Mouse (Mus musculus): ENCODE measurements around the gene Rabgap1l. TPM values are rescaled to one million over a fixed set of nuclear protein-coding genes. Genes with fewer than 3 reads are reported as not detected.

The Rabgap1l gene
- total and polyA plus RNA-seq, 2 experiments: 6.4 to 78.7 TPM

DNA sequence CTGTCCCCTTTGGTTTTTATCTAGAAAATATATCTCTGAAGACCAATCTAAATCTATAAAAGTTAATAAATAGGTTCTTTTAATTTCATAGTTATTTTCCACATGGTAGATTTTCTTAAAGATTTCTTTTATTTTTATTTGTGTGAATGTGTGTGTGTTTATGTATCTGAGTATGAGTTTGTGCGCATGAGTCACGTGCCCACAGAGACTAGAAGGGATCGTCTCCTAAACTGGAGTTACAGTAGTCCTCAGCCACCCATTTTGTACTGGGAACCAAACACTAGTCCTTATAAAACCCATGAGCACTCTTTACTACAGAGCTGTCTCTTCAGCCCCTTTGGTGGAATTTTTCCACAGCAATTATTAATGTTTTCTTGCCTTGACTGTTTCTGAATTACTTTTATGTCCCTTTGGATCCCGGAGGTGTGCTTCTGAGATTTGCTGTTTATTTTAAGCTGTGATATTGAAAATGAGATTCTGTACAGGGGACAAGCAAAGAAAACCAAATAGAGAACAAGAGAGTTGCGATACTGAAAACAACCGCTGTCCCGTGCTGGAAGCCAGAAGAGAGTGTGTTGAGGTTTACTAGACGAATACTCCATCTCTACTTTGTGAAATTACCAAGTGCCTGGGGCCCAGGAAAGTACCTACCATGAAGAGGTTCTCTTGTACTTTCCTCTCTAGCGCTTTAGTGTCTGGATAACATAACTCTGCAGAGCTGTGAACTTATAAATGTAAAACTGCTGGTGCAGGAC is 39.4 kb upstream of the Rabgap1l start:
- 86% methylated on average over 9 of the region's 9 CpGs for WGBS

DNA sequence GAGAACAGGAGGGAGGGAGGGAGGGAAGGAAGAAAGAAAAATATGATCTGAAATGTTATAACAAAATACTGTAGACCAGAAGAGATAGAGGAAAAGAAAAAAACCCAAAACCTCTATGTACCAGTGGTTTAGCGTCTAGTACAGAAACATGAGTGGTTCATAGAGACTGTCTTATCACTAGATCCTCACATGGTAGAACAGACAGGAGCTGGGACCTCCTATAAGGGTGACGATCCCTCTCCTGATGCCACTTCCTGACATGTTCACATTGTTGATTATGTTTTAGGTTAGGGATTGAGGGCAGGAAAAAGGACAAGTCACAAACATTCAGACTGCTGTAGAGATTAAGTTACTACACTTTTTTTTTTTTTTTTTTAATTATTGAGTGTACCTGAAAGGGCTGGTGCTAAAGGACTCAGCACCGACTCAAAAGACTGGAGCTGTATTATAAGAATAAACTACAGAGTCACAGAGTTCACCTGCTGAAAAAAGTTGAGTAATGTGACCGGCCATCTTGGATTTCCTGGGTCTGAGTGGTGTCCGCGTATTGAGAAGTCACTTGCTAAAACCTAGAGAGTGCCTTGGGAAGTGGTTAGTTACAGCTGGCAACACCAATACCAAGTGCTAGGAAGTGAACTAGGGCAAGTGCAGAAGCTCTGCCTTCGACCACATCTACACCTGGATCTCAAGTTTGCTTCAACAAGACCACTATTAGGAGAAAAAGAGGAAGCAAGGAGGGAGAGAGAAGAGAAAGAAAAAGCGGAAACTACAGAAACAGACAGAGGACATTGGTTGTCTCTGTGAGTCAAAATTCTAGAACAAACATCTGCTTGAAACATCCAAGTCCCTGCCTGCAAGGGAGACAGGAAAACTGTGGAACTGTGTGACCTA is 37.8 kb upstream of the Rabgap1l start:
- 87% methylated on average over 8 of the region's 8 CpGs for WGBS
- TF ChIP-seq POLR2A (IDR thresholded peaks at IDR 0.05; ENCODE audit: extremely low read depth, insufficient read depth, low read length): no peak
- Histone ChIP-seq H3K4me3 (ENCODE audit: insufficient read depth, low read depth, low read length) (no peak overlapping the region), H3K27ac (replicated peaks; ENCODE audit: insufficient read depth, low read depth, low read length) (no peak overlapping the region), H3K4me1 (ENCODE audit: control insufficient read depth, insufficient read depth, low read length) (no peaks in the 10 kb centered on the region), H3K36me3 (ENCODE audit: control insufficient read depth, insufficient read depth, low read length) (no peaks in the 10 kb centered on the region), H3K27me3 (ENCODE audit: control insufficient read depth, insufficient read depth, low read length) (no peaks in the 10 kb centered on the region), H3K79me2 (ENCODE audit: control insufficient read depth, insufficient read depth, low read length) (no peaks in the 10 kb centered on the region), H3K9ac (ENCODE audit: low read depth, low read length) (no peak overlapping the region)
- DNase-seq (ENCODE audit: extremely low read depth, low read depth, low spot score): no peak

More for the DNA sequence above, 39.4 kb upstream of the Rabgap1l start:
- TF ChIP-seq POLR2A (IDR thresholded peaks at IDR 0.05; ENCODE audit: extremely low read depth, insufficient read depth, low read length) (no peak), CTCF (IDR thresholded peaks at IDR 0.05; ENCODE audit: low read depth, low read length) (no peak)
- no peak for DNase-seq (ENCODE audit: extremely low read depth, low read depth, low spot score)
- H3K27me3 ChIP-seq (ENCODE audit: control insufficient read depth, insufficient read depth, low read length): no peaks in the 10 kb centered on the region
- H3K27ac ChIP-seq (replicated peaks; ENCODE audit: insufficient read depth, low read depth, low read length): no peak overlapping the region
- H3K4me3 ChIP-seq (ENCODE audit: insufficient read depth, low read depth, low read length): no peak overlapping the region
- H3K4me1 ChIP-seq (ENCODE audit: control insufficient read depth, insufficient read depth, low read length): no peaks in the 10 kb centered on the region
- H3K9ac ChIP-seq (ENCODE audit: low read depth, low read length): no peak overlapping the region
- H3K79me2 ChIP-seq (ENCODE audit: control insufficient read depth, insufficient read depth, low read length): no peaks in the 10 kb centered on the region
- no peaks in the 10 kb centered on the region for H3K36me3 ChIP-seq (ENCODE audit: control insufficient read depth, insufficient read depth, low read length)

DNA sequence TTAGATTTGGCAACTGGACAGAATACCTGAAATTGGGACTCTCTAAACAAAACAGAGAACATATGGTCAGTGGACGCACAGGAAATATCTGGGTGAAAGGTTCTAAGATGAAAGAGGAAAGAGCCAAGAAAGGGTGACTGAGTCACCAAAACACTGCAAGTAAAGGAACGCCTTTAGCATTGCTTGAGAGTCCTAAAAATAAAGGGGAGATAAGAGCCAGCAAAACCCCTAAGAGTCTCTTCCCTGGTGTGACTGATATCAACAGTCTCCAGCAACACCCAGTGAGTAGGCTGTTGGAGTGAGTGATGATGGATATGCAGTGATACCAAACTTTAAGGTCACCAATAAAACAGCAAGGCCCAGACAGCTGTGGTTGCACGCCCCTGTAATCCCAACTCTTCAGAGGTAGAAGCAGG is 32.4 kb upstream of the Rabgap1l start:
- Histone ChIP-seq H3K4me1 (ENCODE audit: control insufficient read depth, insufficient read depth, low read length) (no peaks in the 10 kb centered on the region), H3K27me3 (ENCODE audit: control insufficient read depth, insufficient read depth, low read length) (no peaks in the 10 kb centered on the region), H3K27ac (replicated peaks; ENCODE audit: insufficient read depth, low read depth, low read length) (no peak overlapping the region), H3K9ac (ENCODE audit: low read depth, low read length) (no peak overlapping the region), H3K4me3 (ENCODE audit: insufficient read depth, low read depth, low read length) (no peak overlapping the region), H3K79me2 (ENCODE audit: control insufficient read depth, insufficient read depth, low read length) (no peaks in the 10 kb centered on the region), H3K36me3 (ENCODE audit: control insufficient read depth, insufficient read depth, low read length) (no peaks in the 10 kb centered on the region)
- 85% methylated on average over 3 of the region's 3 CpGs for WGBS
- DNase-seq (ENCODE audit: extremely low read depth, low read depth, low spot score): no peak
- TF ChIP-seq CTCF (IDR thresholded peaks at IDR 0.05; ENCODE audit: low read depth, low read length) (no peak), POLR2A (IDR thresholded peaks at IDR 0.05; ENCODE audit: extremely low read depth, insufficient read depth, low read length) (no peak)

DNA sequence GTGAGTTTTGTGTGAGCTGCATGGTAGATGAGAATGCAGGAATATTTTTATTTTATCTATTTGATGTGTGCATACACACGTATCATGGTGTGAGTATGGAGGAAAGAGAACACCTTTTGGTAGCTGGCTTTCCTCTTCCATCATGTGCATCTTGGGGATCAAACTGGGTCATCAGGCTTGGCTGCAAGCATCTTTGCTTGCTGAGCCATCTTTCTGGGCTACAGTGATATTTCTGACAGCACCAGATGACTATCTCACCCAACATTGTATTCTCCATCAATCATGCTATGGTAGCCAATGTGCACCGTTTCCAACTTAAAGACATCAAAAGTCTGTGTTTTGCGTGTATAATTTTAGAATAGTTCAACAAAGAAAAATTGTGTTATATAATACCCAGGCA is 30.6 kb upstream of the Rabgap1l start:
- no peak overlapping the region for H3K9ac ChIP-seq (ENCODE audit: low read depth, low read length)
- no peak for DNase-seq (ENCODE audit: extremely low read depth, low read depth, low spot score)
- no peak overlapping the region for H3K4me3 ChIP-seq (ENCODE audit: insufficient read depth, low read depth, low read length)
- no peak for TF ChIP-seq POLR2A (IDR thresholded peaks at IDR 0.05; ENCODE audit: extremely low read depth, insufficient read depth, low read length)
- H3K27ac ChIP-seq (replicated peaks; ENCODE audit: insufficient read depth, low read depth, low read length): no peak overlapping the region
- no peaks in the 10 kb centered on the region for H3K79me2 ChIP-seq (ENCODE audit: control insufficient read depth, insufficient read depth, low read length)
- H3K4me1 ChIP-seq (ENCODE audit: control insufficient read depth, insufficient read depth, low read length): no peaks in the 10 kb centered on the region
- H3K36me3 ChIP-seq (ENCODE audit: control insufficient read depth, insufficient read depth, low read length): no peaks in the 10 kb centered on the region
- 95% methylated on average over 3 of the region's 3 CpGs for WGBS
- H3K27me3 ChIP-seq (ENCODE audit: control insufficient read depth, insufficient read depth, low read length): no peaks in the 10 kb centered on the region

DNA sequence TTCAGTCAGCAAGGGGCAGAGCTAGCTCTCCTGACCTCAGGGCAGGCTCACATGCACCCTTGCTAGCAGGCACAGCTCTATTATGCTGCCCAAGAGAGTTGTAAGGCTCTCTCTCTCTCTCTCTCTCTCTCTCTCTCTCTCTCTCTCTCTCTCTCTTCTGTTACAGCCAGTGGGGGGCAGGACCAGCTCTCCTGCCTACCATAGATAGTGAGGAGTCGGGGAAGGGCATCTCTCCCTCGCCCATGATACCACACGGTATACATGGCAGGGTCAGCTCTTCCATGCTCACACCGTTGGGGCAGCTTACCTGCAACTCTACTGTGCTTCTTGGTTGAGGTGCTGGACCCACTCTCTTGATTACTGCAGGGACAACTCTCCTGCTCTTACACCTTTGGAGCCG is 21.2 kb upstream of the Rabgap1l start:
- Histone ChIP-seq H3K27ac (replicated peaks; ENCODE audit: insufficient read depth, low read depth, low read length) (no peak overlapping the region), H3K9ac (ENCODE audit: low read depth, low read length) (no peak overlapping the region), H3K79me2 (ENCODE audit: control insufficient read depth, insufficient read depth, low read length) (no peaks in the 10 kb centered on the region), H3K4me3 (ENCODE audit: insufficient read depth, low read depth, low read length) (no peak overlapping the region), H3K27me3 (ENCODE audit: control insufficient read depth, insufficient read depth, low read length) (no peaks in the 10 kb centered on the region), H3K4me1 (ENCODE audit: control insufficient read depth, insufficient read depth, low read length) (no peaks in the 10 kb centered on the region), H3K36me3 (ENCODE audit: control insufficient read depth, insufficient read depth, low read length) (no peaks in the 10 kb centered on the region)
- DNase-seq (ENCODE audit: extremely low read depth, low read depth, low spot score): no peak
- WGBS: 91% methylated on average over 5 of the region's 5 CpGs
- TF ChIP-seq CTCF (IDR thresholded peaks at IDR 0.05; ENCODE audit: low read depth, low read length) (no peak), POLR2A (IDR thresholded peaks at IDR 0.05; ENCODE audit: extremely low read depth, insufficient read depth, low read length) (no peak)

DNA sequence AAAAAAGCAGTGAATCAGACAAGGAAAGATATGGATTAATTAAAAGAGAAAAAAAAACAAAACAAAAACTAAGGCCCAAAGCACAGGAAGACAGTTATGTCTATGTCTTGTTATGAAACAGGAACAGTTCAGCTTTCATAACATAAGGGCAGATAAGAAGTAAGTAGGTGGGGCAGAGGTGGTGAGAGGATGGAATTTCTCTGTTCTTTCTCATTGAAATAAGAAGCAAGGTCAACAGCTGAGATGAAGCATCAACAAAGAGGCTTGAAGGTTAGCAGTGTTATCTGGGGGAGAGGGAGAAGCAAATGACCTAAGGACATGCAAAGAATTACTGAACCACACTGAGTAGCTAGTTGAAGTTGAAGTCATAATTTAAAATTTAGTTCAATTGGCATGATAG is 19.4 kb upstream of the Rabgap1l start:
- Histone ChIP-seq H3K27me3 (ENCODE audit: control insufficient read depth, insufficient read depth, low read length) (no peaks in the 10 kb centered on the region), H3K36me3 (ENCODE audit: control insufficient read depth, insufficient read depth, low read length) (no peaks in the 10 kb centered on the region), H3K79me2 (ENCODE audit: control insufficient read depth, insufficient read depth, low read length) (no peaks in the 10 kb centered on the region), H3K4me1 (ENCODE audit: control insufficient read depth, insufficient read depth, low read length) (no peaks in the 10 kb centered on the region), H3K4me3 (ENCODE audit: insufficient read depth, low read depth, low read length) (no peak overlapping the region), H3K27ac (replicated peaks; ENCODE audit: insufficient read depth, low read depth, low read length) (no peak overlapping the region), H3K9ac (ENCODE audit: low read depth, low read length) (no peak overlapping the region)
- DNase-seq (ENCODE audit: extremely low read depth, low read depth, low spot score): no peak
- TF ChIP-seq POLR2A (IDR thresholded peaks at IDR 0.05; ENCODE audit: extremely low read depth, insufficient read depth, low read length) (no peak), CTCF (IDR thresholded peaks at IDR 0.05; ENCODE audit: low read depth, low read length) (no peak)
